Mouse (Mus musculus) spleen, postnatal 36 days (tissue): ENCODE measurements at regions not wholly inside any gene's neighbourhood (a gene's known extent, or its start where the extent isn't known, plus 50 kb on each side); places are given as distances from the start of the nearest gene placed in this dataset.

ENCODE experiments used
- DNase-seq, 2 experiments: peaks; one replicate each; pipeline ENCODE4 v3.0.0; 2022; ENCODE audit warnings: low spot score in 2 of 2, mixed read lengths in 1 of 2

DNA sequence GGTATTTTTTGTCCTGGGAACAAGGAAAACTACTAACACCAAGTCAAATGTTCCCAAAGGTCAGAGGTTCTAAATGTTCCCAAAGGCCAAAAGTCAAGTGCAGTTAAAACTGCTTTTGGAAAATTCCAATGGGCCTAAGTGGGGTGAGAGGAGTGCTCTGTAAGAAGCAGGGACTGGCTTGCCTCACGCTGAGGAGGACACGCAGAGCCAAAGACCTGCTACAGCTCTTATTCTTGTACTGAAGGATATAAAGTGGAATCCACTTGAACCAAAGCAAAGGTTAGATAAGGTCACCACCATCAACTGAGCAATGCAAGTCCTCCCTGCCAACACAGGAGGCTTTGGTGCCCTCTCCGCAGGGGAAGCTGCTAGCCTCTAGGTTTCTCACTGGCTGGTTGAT is 260.3 kb upstream of the Prok2 start:
- DNase-seq, result no peak

DNA sequence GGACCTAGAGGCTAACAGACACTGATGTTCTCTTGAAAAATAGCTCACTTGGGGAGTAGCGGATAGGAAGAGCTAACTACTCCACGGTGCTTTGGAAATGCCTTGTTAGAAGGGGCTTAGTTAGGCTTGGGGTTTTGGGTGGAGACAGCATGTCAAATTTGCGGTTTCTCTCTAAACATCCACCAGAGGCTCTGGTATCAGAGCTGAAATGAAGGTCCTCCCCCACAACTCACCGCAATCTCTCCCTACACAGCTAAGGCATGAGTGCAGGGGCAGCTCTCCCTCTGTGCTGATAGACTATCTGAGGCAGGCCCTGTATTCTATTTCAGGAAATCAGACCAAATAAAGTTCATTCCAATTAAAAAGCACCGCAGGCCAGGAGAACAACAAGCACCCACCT is 259.1 kb upstream of the Prok2 start:
- peak in 1 of 2 experiments; percentile 10 for DNase-seq

DNA sequence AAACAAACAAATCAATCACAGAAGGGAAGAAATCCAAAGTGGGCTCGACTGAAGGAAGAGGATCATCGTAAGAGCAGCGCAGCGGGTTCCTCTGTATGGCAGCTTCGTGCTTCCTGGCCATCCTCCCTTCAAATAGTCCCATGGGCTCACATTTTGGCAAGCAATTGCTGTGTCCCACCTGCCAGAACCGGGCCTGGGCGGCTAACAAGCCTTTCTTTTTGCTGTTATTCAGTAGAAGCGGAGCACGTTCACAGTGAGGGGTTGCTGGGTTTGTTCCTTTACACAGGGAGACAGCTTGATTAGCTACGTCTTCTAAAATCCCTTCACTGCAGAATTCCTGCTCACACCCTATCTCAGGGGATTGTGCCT is 258.6 kb upstream of the Prok2 start:
- DNase-seq, result no peak

DNA sequence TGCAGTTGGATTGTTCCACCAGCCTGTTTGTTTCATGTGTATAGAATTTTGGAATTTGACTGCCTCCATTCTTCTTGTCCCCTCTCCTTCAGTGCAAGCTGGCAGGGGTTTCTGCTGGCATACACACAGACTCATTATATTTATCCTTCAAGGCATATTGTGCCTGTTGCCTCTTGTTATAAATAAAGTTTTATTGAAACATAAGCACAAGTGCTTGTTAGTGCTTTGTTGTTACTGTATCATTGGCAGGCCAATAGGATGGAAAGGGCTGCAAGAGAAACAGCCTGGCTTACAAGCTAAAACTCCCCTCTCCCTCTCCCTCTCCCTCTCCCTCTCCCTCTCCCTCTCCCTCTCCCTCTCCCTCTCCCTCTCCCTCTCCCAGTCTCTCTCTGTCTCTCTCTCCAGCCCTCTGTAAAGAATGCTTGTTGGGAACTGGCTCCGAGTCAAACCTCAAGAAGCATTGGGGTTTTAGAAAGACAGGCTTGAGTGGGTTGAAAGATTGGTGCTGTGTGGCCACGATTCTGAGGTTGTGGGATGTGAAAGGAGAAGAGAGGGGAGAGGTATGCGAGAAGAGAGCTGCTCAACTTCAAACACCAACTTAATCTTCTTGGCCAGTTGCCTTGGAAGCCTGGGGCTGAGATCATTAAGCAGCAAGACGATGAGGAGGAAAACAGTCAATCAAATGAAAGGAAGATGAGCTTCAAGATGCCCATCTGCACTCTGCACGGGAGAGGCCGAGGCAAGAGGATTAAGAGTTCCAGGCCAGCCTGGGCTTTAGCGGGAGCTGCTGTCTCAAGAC is 258.1 kb upstream of the Prok2 start:
- no peak for DNase-seq

DNA sequence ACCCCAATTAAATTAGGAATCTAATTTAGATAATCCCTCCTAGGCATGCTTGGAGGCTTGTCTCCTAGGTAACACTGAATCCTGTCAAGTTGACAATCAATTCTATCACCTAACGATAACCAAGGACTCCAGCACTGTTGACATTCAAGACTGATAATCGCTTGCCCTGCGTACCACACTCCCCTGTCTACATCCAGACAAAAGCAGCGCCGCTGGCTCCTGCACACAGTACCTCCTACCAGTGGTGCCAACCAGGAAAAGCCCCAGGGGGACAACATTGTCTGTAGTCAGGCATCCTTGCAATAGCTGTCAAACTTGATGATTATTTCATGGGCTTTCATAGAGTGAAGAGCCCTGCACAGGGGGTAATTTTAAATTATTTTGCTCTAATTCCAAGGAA is 253.4 kb upstream of the Prok2 start:
- DNase-seq, result no peak

DNA sequence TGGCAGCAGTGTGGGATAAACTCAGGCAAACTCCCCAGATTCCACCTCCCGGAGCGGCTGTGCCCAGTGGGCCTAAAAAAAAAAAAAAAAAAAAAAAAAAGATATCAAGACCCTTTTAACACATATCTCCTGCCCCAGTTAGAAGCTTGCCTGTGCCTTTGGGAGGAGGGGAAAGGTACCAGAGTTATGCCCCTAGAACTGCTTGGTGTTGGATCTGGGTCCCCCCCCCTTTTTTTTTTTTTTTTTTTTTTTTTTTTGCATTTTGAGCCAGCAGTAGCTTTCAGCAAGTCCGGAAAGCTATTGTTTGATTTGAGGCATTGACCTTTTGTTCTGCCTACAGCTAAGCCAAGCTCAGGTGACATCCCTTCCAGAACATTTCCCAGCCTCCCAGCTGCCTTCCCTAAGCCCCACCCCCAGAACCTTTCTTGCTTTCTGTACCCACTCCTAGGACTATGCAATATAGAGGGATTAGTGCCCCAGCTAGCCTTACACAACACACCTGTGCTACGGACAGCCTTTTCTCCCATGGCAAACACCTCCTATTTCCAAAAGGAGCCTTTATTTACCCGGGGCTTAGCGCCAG is 252.1 kb upstream of the Prok2 start:
- DNase-seq, result no peak

DNA sequence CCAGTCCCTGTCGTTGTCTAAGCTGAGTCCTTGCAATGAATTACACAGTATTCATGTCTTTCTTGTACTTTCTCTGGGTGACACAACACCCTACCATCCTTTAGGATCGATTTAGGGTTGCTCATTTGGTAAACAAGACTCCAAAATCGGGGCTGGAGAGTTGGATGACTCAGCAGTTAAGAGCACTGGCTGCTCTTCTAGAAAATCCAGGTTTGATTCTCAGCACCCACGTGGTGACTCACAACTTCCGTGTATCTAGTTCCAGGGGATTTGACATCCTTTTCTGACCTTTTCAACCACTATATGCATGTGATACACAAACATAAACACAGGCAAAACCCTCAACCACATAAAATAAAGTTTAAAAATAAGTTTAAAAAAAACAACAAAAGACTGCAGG is 250.0 kb upstream of the Prok2 start:
- no peak for DNase-seq

DNA sequence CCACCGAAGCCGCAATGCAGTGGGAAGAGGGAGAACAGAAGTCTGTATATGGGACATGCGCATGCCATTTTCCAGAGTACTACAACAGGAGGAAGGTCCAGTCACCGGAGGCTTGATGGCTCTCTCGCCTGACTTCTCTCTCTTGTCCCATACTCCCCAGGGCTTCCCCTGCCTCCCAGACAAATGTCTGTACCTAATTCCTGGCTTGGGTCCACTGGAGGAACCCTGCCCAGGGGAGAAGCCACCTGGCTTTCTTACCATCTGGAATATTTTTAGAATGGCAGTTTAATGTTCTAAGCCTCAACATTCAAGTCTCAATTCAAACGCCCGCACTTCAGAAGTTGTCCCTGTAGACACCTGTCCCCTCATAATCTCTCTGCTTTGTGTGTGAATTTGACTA is 249.3 kb upstream of the Prok2 start:
- DNase-seq, result no peak

DNA sequence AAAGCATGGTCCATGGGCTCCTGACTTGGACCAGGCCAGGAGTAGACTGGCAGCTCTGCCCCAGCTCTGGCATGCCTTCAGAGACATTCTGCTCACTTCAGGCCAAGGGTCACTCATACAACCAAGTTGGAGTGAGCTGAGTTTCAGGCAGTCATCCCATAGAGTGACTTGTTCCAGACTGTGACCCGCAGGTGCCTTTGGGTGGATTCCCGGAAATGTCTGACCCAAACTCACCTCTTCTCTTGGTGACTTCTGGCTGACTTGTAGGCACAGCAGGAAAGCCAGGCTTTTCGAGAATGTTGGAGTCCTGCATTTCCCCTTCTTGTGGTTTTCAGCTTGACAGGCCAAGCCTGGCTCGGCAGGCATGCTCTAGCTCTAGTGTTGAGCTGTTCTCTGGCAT is 248.3 kb upstream of the Prok2 start:
- no peak for DNase-seq

DNA sequence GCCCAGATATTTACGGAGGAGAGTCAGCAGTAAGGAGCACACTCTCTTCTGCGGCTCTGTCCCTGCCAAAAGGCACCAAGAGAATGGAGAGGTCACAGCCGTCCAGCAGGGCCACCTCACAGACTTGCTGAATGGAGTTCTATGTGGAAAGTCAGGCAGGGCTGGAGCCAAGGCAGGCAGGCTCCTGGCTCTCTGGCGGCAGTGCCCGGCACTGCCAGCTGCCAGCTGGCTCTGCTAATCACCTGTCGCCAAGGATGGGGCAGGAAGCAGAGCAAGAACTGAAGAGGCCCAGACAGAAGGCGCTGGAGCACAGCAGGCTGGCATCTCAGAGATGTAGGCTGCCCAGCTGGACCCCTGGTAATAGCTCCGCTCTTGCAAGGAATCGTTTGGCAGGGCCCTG is 245.2 kb upstream of the Prok2 start:
- no peak for DNase-seq

DNA sequence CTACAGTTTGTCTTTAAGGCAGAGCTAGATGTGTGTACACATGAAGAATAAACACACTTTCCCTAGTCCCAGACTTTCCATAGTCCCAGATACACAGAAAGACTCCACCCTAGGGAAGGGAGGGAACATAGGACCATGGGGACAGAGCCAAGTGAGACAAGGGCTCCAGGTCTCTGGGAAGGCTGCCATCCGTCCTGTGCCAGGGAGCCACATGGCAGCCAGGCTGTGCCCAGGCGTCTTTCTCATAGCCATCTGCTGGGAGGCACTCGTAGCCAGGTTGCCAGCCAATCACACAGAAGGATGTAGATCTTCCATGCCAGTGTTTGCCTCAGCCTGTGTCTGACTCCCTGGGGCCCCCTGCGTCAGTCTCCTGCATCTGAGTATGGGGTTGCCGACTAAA is 242.7 kb upstream of the Prok2 start:
- no peak for DNase-seq

DNA sequence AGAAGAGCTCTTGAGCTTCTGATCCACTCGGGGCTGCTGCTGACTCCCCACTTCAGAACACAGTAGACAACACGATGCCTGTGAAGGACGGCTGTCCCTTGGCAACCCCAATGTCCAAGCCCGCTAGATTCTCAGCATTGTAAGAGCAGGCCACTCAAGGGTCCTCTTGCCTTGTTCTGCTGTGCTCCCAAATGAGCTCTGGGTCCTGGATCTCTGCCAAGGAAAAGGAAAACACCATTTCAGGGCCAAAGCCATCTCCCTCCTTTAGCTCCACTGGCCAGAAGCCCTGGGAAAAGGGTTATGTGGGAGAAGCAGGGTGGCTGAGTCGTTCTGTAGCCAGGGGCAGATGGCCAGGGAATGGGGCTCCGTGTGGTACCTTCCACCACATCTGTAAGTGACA is 241.3 kb upstream of the Prok2 start:
- no peak for DNase-seq

DNA sequence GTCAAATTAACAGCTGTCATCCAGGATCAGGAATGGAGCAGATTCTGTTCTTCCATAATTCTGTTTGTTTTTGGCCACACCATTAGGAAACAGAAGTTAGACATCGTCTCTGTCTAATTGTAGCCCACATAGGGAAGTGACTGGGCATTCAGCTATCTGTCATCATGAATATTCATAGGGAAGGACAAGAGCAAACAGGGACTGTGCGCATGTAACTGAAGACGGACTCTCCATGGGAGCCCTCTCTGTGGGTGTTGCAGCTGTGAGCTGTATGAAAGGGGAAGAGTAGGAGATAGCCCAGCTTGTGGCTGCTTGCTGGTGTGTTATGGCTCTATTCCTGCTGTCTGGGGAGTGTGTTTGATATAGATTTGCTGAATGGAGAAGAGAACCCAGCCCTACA is 238.3 kb upstream of the Prok2 start:
- DNase-seq, result no peak

DNA sequence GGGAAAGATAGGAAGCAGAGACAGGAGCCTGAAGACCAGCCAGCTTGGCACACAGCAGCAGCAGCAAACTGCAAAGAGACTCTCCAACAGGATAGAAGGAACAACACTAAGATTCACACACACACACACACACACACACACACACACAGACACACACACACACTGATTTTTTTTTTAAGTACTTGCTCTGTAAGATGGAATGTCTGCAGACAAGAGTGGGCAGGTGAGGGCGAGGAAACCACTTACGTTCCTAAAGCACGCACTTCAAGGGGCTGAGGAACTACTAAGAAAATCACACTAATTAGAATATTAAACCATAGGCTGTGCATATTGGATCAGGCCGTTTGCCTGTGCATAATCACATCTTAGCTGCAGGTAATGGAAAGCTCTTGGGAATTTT is 237.8 kb upstream of the Prok2 start:
- DNase-seq, result no peak

DNA sequence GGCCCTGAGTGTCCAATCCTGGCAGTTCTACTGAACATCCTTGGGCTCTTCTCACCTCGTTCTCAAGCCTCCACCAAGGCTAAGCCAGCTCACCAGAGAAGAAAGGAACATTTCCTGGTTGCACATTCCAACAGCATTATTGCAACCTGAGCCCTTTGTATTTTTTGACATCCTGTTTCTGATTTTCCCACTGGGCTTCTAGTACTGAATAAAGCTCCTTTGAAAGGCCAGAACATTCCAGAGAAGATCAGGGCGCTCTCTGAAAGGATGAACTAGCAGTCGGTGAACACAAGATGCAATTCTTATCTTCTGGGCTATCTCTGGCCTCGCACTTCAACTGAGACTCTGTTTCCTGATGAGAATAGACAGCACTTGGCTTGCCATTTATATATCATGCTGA is 233.2 kb upstream of the Prok2 start:
- DNase-seq, result no peak

DNA sequence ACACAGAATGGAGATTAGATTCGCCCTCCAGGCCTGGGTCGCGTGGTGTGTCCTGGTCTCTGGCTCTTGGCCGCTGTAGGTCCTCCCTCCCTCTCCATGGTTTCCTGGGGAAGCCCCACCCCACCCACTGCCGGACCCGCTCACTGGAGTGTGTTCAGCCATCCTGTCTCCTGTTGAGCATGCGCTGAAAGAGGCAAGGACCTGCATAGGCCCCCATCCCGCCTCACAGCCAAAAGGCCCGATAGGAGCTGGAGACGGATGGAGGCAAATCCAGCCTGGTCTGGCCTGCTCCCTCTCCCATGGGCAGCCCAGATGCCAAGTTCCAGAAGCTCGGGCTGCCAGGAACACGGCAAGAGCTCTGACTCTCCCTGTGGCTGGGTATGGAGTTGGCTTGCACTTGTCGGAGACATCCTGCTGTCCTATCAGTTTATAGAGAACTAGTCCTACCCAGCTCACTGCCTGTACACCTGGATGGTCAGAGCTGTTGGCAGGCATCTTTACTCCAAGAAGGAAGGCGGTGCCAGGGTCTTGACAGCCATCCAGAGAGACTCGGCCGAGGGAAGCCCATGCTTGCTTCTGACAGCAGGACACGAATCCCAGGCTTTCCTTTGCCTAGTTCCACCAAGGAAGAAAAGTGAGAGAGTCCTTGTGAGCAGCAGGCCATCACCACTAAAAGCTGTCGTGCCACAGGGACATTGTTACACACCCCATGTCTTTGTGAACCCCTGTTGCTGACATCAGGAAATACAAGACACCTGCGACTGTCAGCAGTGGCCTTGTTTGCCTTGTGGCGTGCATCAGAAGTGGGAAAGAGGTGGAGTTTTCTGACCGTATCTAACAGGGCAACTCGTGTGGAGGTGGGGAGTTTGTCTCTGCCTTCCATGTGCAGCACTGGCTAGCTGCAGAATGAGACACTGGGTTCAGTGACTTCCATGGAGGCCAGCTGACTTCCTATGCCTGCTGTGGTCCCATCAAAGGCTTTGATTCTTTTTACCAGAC is 228.9 kb upstream of the Prok2 start:
- no peak for DNase-seq

DNA sequence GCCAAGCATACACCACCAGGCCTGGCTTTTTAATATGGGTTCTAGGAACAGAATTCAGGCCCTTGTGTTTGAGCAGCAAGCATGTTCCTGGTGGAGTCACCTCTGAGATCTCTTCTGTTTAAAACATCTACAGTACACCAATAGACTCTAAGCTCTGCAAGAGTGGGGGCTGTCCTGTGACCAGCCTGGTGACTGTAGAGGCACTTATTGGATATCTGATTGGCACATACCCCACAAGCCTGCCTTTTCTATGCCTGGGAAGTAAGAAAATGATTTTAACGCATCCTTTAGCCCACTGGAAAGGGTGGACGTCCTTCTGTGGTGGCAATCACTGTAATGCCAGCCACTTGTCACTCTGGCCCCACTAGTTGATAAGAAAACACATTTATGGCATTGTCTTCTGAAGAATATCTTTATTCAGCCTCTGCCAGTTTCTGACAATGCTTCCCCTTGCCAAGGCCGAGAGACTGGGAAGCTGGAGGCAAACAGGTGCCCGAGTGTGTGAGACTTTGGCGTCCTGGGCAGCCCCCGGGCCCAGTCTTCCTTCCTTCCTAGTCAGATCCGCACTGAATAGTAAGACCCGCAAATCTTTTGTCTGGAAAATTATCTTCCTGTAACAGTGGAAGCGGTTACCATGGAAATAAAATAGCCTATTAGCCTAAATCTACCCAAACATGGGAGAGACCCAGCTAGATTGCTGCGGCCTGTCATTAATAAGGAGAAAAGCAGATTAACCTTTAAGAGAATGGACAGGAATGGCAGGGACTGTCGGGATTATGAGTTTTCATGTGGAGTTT is 228.0 kb upstream of the Prok2 start:
- no peak for DNase-seq

DNA sequence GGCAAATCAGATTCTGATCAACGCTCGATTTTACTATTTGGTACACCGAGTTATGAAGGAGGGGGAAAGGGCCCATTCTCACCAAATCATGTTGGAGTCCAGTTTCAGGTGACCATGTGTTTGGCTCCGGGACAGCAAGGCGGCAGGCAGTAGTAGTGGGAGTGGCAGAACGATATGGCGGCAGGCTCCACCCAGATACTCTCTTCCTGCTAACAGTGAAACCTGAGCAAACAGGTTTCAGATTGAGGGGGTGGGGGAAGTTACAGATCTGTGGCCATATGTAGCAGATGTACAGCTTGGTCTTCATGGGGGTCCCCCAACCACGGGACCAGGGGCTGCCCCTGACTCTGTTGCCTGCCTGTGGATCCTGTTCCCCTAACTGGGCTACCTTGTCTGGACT is 224.6 kb upstream of the Prok2 start:
- DNase-seq, result no peak

DNA sequence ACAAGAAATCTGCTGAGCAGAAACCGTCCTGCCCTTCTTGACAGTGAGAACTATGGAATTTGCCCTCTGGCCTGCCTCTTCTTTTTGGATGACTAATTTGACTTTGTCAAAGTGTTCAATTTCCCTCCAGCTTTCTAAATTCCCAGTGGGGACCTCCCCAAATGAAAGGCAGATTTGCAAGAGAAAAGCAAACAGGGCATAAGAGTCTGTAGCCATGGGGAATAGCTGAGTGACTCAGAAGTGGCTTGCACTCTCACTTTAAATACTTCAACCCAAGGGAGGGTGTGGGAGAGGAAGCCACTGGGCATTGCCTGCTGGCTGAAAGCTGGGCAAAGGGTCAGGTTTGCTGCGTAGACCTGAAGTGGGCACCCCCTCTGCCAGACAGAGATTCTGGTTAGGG is 220.7 kb upstream of the Prok2 start:
- no peak for DNase-seq

DNA sequence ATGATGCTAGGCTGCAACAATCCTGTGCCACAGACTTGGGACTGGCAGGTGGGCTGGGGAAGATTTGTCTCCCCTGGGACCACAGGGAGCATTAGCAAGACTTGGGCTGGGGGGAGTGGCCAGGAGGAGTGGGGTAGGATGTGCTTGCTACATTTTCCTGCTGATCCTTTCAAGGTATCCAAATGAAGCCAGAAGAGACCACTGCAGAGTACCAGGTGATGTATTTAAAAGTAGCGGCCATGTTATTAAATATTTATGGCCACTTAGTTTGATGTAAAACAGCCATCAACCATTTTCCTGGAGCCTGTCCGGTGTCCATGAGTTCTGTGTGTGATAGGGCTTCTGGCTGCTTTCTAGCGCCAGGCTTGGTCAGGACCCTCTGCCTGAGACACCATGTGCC is 220.3 kb upstream of the Prok2 start:
- DNase-seq, result no peak

DNA sequence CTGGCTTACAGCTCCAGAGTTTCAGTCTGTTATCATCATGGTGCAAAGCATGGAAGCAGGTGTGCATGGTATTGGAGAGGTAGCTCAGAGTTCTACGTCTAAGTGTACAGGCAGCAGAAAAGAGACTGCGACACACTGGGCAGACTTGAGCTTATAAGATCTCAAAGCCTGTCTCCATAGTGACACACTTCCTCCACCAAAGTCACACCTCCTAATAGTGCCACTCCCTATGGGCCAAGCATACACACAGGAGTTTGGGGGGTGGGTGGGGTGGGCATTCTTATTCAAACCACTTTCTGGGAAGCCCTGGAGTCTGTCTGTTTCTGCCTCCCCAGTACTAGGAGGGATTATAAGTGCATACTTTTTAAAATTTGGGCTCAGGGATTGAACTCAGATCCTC is 219.5 kb upstream of the Prok2 start:
- DNase-seq, result no peak

DNA sequence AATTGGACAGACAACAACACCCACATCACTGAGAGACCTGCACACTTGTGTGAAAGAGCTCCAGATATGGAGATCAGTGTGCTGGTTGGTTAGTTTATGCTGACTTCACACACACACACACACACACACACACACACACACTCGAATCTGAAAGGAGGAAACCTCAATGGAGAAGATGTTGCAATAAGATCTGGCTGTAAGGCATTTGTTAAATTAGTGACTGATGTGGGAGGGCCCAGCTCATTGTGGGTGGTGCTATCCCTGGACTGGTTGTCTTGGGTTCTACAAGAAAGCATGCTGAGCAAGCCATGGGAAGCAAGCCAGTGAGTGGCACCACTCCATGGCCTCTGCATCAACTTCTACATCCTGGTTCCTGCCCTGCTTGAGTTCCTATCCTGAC is 216.8 kb upstream of the Prok2 start:
- DNase-seq, result no peak
